Mouse (Mus musculus) erythroblast, embryonic 14.5 days (primary cell): ENCODE measurements around the gene Slc7a12. TPM values are rescaled to one million over a fixed set of nuclear protein-coding genes. Genes with fewer than 3 reads are reported as not detected.

Source experiments
- H3K27me3 ChIP-seq: 2 replicates; pipeline ENCODE4 v1.6.1; 2012; ENCODE audit warnings: inconsistent platforms; ENCODE audit not compliant: control insufficient read depth
- H3K36me3 ChIP-seq: 2 replicates; pipeline ENCODE4 v1.6.1; 2012; ENCODE audit warnings: mild to moderate bottlenecking, inconsistent platforms; ENCODE audit not compliant: control insufficient read depth
- H3K4me1 ChIP-seq: 2 replicates; pipeline ENCODE4 v1.6.1; 2012; ENCODE audit warnings: inconsistent platforms; ENCODE audit not compliant: control insufficient read depth
- H3K4me3 ChIP-seq: replicated peaks from 2 replicates; pipeline ENCODE3; 2012; ENCODE audit warnings: moderate library complexity, mild to moderate bottlenecking, inconsistent platforms
- H3K9me3 ChIP-seq: 2 replicates; pipeline ENCODE4 v1.6.1; 2012; ENCODE audit warnings: low read length, inconsistent platforms, mixed read lengths; ENCODE audit not compliant: control insufficient read depth
- GATA1 ChIP-seq: IDR thresholded peaks from 2 replicates; pipeline ENCODE4 v1.6.1; 2012; ENCODE audit warnings: low read length, inconsistent platforms, mixed read lengths
- TAL1 ChIP-seq: IDR thresholded peaks from 3 replicates; pipeline ENCODE4 v1.6.1; 2012; ENCODE audit warnings: low read length, inconsistent platforms, mixed read lengths
- polyA plus RNA-seq: library from polyadenylated mRNA; stranded (reverse); fragments of >175 nt; gene quantifications from 2 replicates; pipeline ENCODE4 v1.2.3, GENCODE M21; 2012

The Slc7a12 gene
- not detected in 2 replicates for polyA plus RNA-seq

DNA sequence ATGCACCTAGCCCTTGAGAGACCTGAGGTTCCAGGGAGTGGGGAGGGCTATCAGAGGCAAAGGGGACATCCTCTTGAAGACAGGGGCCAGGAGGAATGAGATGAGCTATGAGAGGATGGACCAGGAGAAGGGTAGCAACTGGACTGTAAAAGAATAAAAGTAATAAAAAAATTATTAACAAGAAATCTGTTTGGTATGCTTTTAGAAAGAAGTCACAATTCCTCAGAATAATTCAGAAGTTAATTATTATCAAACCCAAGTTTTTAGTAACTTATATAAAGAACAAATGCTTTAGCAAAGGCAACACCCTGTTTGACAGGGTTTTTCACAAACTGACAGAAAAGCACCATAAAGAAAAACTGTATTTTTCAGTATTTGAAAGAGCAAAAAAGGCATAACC is at the start of gene Slc7a12:
Slc7a12 (plus strand) TSS at position 301 of the 400 bp plus-strand sequence.
- H3K4me3 ChIP-seq: no peak within 1 kb of the TSS
- H3K9me3 ChIP-seq: no peaks in the 10 kb centered on the region
- no peaks in the 10 kb centered on the region for H3K27me3 ChIP-seq
- no peaks in the 10 kb centered on the region for H3K36me3 ChIP-seq
- H3K4me1 ChIP-seq: no peaks in the 10 kb centered on the region
- no peak for TF ChIP-seq TAL1
- TF ChIP-seq GATA1: no peak

DNA sequence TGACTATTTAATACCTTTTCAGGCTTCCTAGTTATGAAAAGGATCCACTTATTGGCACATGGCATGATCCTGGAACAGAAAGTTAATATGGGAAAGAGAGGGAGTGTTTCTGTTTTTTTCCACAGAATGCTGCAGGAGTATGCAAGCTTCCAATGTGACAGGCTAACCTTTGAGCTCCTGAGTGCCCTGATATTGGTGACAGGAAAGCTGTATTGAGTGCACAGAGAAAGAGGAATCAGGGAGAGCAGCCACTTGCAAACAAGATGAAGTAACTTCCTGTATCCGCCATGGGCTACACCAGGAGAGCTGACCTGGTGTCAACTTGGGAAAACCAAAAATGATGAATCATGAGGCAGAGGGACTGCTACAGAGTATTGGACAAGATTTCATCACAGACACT is 48.1 kb upstream of the Slc7a12 start:
- peaks cover 7% of the 10 kb centered on the region; the same call in 1 of the 2 replicates for H3K9me3 ChIP-seq
- H3K4me1 ChIP-seq: no peaks in the 10 kb centered on the region
- no peak overlapping the region for H3K4me3 ChIP-seq
- no peak for TF ChIP-seq GATA1
- no peak for TF ChIP-seq TAL1
- no peaks in the 10 kb centered on the region for H3K27me3 ChIP-seq
- H3K36me3 ChIP-seq: no peaks in the 10 kb centered on the region

DNA sequence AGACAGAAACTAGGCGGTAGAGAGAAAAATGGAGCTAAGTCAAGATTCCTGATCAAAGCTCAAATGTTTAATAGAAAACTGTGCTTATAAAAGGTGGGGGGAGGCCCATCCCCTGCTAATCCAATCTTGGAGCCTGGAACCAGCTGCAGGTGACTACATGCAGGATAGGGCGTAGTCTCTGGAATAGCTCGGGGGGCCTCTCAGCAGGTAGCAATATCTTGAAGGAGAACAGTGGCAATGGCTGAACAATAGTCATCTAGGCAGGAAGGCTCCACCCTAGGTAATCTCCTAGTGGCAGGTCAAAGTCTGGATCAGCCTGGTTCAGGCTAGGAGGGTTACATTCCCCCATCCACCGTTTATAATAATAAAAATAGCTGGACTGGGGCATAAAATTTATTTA is 34.5 kb upstream of the Slc7a12 start:
- Histone ChIP-seq H3K4me1 (no peaks in the 10 kb centered on the region), H3K4me3 (no peak overlapping the region), H3K9me3 (peaks cover 6% of the 10 kb centered on the region; the same call in 1 of the 2 replicates), H3K36me3 (no peaks in the 10 kb centered on the region), H3K27me3 (no peaks in the 10 kb centered on the region)
- TF ChIP-seq GATA1 (no peak), TAL1 (no peak)

DNA sequence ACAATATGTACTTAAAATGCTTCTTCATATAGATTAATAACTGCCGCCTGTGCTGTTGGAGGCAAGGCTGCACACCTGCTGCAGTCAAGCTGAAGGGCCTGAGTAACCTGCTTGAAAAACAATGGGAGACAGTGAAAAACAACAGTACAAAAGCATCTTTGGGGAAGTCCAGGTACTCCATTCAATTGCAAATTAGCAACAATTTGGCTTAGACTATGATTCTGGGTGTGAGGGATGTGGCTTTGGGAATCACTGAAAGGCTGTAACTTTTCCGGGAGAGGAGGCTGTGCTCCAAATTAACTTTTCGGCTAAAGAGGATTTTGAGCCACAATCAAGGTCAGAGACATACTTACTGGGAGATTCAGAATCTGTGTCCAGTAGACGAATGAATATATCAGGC is 33.8 kb upstream of the Slc7a12 start:
- Histone ChIP-seq H3K4me1 (no peaks in the 10 kb centered on the region), H3K4me3 (no peak overlapping the region), H3K27me3 (no peaks in the 10 kb centered on the region), H3K36me3 (no peaks in the 10 kb centered on the region), H3K9me3 (peaks cover 6% of the 10 kb centered on the region; the same call in 1 of the 2 replicates)
- TF ChIP-seq TAL1 (no peak), GATA1 (no peak)

Other genes starting within 250 kb of the Slc7a12 start
- 0.81 and 0.94 TPM in 2 replicates for gene 1810022K09Rik, start 130.6 kb downstream of the Slc7a12 start, polyA plus RNA-seq
- gene Car13, start 161.0 kb downstream of the Slc7a12 start, polyA plus RNA-seq: 0.02 and 0.03 TPM in 2 replicates